Mouse (Mus musculus): ENCODE measurements around the gene Gm49384. TPM values are rescaled to one million over a fixed set of nuclear protein-coding genes. Genes with fewer than 3 reads are reported as not detected.

Gene Gm49384
- polyA plus RNA-seq, 1 experiment, result 0.47 TPM

DNA sequence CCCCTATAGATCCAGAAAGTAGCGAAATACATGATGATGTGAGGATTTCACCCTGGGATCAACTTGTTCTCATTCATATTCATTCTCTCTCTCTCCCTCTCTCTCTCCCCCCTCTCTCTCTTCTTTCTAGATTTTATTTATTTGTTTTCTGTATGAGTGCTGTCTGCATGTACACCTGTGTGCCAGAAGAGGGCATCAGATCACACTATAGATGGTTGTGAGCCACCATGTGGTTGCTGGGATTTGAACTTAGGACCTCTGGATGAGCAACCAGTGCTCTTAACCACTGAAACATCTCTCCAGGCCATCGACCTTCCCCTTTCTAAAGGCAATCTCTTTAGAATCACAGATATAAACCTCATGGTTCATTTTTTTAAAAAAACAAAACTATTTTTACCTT, 4.5 kb upstream of the Gm49384 start:
- no peak for TF ChIP-seq CTCF (IDR thresholded peaks at IDR 0.05; ENCODE audit: extremely low read depth, insufficient read depth, insufficient read length, insufficient replicate concordance)
- no peak for TF ChIP-seq POLR2A (IDR thresholded peaks at IDR 0.05; ENCODE audit: low read depth, low read length)
- no peaks in the 10 kb centered on the region; the same call in 1 of the 2 replicates for H3K36me3 ChIP-seq (ENCODE audit: control insufficient read depth, insufficient read depth, low read length)
- H3K27ac ChIP-seq (ENCODE audit: insufficient read depth, low read length), result no peak overlapping the region
- 90% methylated on average over 2 of the region's 2 CpGs for WGBS
- no peaks in the 10 kb centered on the region for H3K4me1 ChIP-seq (ENCODE audit: control insufficient read depth, insufficient read depth, insufficient read length)
- H3K27me3 ChIP-seq (ENCODE audit: control insufficient read depth, insufficient read depth, low read length), result no peaks in the 10 kb centered on the region
- no peak overlapping the region for H3K4me3 ChIP-seq (ENCODE audit: extremely low read depth, insufficient read depth, insufficient read length)
- DNase-seq (ENCODE audit: low read depth in 1 of 2, low spot score in 2 of 2), result no peak

DNA sequence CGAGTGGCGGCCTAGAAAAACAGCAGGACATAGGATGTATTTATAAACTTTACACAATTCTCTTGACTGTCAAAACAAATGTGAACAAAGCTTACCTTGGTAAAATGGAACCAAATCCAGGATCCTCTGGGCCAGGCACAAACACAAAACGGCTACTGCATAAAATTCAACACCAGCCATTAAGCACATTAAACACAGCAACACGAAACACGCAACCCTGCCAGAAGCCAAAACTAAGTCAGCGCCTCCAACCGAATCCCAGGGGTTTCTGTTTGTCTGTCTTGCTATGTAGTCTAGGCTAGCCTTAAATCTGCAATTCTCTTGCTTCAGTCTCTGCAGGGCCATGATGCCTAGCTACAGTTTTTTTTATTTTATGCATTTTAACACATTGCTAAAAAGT, 3.9 kb upstream of the Gm49384 start:
- WGBS, result 96% methylated on average over 7 of the region's 7 CpGs
- Histone ChIP-seq H3K36me3 (ENCODE audit: control insufficient read depth, insufficient read depth, low read length) (peaks cover 2% of the 10 kb centered on the region; the same call in 1 of the 2 replicates), H3K27ac (ENCODE audit: insufficient read depth, low read length) (no peak overlapping the region)

DNA sequence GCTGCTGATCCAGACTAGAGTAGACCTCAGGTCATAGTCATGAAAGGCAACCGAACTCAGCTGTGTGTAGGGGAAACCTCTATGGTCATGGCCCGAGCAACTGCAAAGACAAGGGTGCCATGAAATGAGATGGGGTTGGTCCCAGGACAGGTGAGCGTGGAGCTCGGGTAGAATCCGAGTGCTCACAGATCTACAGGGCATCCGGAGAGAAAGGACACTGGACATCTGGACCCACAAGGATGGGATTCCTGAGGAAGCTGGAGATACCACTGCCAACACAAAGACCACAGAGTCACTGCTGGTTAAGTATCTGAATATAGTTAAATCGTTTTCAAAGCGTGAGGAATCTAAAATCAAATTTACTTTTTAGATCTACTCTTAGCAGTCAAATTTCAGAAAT, 3.3 kb upstream of the Gm49384 start:
- Histone ChIP-seq H3K27ac (ENCODE audit: insufficient read depth, low read length) (no peak overlapping the region), H3K4me3 (ENCODE audit: extremely low read depth, insufficient read depth, insufficient read length) (no peak overlapping the region), H3K4me1 (ENCODE audit: control insufficient read depth, insufficient read depth, insufficient read length) (no peaks in the 10 kb centered on the region), H3K27me3 (ENCODE audit: control insufficient read depth, insufficient read depth, low read length) (no peaks in the 10 kb centered on the region), H3K36me3 (ENCODE audit: control insufficient read depth, insufficient read depth, low read length) (peaks cover 3% of the 10 kb centered on the region)
- no peak for DNase-seq (ENCODE audit: low read depth in 1 of 2, low spot score in 2 of 2)
- TF ChIP-seq POLR2A (IDR thresholded peaks at IDR 0.05; ENCODE audit: low read depth, low read length) (no peak), CTCF (IDR thresholded peaks at IDR 0.05; ENCODE audit: extremely low read depth, insufficient read depth, insufficient read length, insufficient replicate concordance) (no peak)
- 94% methylated on average over 8 of the region's 8 CpGs for whole genome bisulfite sequencing

More for the DNA sequence above, 3.9 kb upstream of the Gm49384 start:
- Histone ChIP-seq H3K4me1 (ENCODE audit: control insufficient read depth, insufficient read depth, insufficient read length) (no peaks in the 10 kb centered on the region), H3K27me3 (ENCODE audit: control insufficient read depth, insufficient read depth, low read length) (no peaks in the 10 kb centered on the region), H3K4me3 (ENCODE audit: extremely low read depth, insufficient read depth, insufficient read length) (no peak overlapping the region)
- TF ChIP-seq POLR2A (IDR thresholded peaks at IDR 0.05; ENCODE audit: low read depth, low read length) (no peak), CTCF (IDR thresholded peaks at IDR 0.05; ENCODE audit: extremely low read depth, insufficient read depth, insufficient read length, insufficient replicate concordance) (no peak)
- no peak for DNase-seq (ENCODE audit: low read depth in 1 of 2, low spot score in 2 of 2)

DNA sequence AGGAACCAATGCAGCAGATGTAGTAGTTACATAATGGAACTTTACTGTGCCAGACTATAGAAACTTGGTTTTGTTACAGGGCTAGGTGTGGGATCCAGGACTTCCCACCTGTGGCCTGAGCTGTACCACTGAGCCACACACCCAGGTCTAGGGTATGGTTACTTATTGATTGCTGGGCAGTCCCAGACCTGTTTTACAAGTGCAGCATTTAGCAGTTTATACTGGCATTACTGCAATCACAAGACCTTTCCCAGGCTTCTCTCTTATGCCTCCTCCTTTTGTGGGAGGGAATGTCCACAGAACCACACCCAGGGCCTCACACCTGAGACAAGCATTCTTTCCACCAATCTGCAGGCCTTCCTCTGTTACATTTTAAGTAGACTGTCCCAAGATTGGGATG, 5.1 kb downstream of the Gm49384 start:
- H3K27ac ChIP-seq (ENCODE audit: insufficient read depth, low read length), result no peak overlapping the region
- H3K36me3 ChIP-seq (ENCODE audit: control insufficient read depth, insufficient read depth, low read length), result peaks cover 9% of the 10 kb centered on the region
- DNase-seq (ENCODE audit: low read depth in 1 of 2, low spot score in 2 of 2), result no peak
- peaks cover 2% of the 10 kb centered on the region; the same call in 1 of the 2 replicates for H3K4me1 ChIP-seq (ENCODE audit: control insufficient read depth, insufficient read depth, insufficient read length)
- no peaks in the 10 kb centered on the region for H3K27me3 ChIP-seq (ENCODE audit: control insufficient read depth, insufficient read depth, low read length)
- no peak overlapping the region for H3K4me3 ChIP-seq (ENCODE audit: extremely low read depth, insufficient read depth, insufficient read length)
- TF ChIP-seq CTCF (IDR thresholded peaks at IDR 0.05; ENCODE audit: extremely low read depth, insufficient read depth, insufficient read length, insufficient replicate concordance) (no peak), POLR2A (IDR thresholded peaks at IDR 0.05; ENCODE audit: low read depth, low read length) (no peak)

DNA sequence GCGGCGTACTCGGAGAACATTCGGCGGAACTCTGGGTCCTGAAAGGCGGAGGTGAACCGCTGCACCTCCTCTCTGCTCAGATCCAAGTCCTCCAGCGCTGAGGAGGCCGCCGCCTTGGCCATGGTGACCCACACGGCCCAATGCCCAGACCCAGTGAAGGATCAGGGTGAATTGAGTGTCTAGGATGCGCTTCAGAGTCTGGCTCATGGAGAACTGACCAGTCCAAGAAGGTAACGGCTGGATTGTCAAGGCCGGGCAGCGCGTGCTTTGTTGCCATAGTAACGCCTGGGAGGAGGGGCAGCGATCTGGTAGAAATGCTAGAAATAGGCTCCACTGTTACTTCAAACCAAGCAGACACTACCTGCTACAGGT, 5.9 kb downstream of the Gm49384 start, which contains the start of gene Dnaaf2:
Dnaaf2 (minus strand) TSS at position 266 of the 372 bp plus-strand sequence.
- peaks cover 2% of the 10 kb centered on the region; the same call in 1 of the 2 replicates for H3K4me1 ChIP-seq (ENCODE audit: control insufficient read depth, insufficient read depth, insufficient read length)
- DNase-seq (ENCODE audit: low read depth in 1 of 2, low spot score in 2 of 2), result peak in 1 of 2 experiments; percentile 42
- WGBS, result 2% methylated on average over 18 of the region's 18 CpGs
- peak within 1 kb of the TSS; percentile 86 for H3K27ac ChIP-seq (ENCODE audit: insufficient read depth, low read length)
- TF ChIP-seq CTCF (IDR thresholded peaks at IDR 0.05; ENCODE audit: extremely low read depth, insufficient read depth, insufficient read length, insufficient replicate concordance) (no peak), POLR2A (IDR thresholded peaks at IDR 0.05; ENCODE audit: low read depth, low read length) (no peak)
- H3K36me3 ChIP-seq (ENCODE audit: control insufficient read depth, insufficient read depth, low read length), result peaks cover 7% of the 10 kb centered on the region
- no peaks in the 10 kb centered on the region for H3K27me3 ChIP-seq (ENCODE audit: control insufficient read depth, insufficient read depth, low read length)
- peak within 1 kb of the TSS; percentile 86 for H3K4me3 ChIP-seq (ENCODE audit: extremely low read depth, insufficient read depth, insufficient read length)

DNA sequence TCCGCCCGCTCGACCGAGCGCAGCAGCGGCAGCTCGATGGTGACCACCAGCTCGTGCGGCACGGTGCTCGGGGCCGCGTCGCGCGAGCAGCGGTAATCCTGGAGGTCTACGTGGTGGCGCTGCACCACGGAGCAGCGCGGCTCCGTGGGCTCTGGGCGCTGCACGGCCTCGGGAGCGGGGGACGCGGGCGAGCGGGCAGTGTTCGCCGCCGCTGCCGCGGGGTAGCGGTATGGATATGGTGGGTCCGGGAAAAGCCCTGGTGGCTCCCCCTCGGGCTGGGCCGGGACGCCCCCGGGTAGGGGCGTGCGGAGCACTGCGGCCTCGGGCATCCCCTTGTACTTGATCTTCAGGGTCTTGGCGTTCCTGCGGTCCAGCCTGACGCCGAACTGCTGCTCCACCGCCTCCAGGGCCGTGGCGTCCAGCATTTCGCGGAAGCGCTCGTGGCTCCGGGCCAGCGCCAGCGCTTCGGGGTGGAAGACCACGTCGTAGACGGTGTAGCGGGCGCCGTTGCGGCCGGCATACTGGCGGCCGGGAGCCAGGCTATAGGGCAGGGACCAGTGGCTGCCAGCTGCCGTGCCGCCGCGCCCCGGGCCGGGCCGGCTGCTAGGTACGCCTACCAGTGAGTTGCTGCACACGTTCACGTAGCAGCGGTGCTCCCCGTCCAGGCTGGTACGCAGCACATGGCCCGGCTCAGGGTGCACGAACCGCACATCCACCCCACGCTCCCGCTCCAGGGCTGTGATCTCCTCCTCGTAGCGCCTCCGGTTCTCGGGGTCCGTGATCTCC, 6.5 kb downstream of the Gm49384 start:
- H3K27me3 ChIP-seq (ENCODE audit: control insufficient read depth, insufficient read depth, low read length), result no peaks in the 10 kb centered on the region
- TF ChIP-seq CTCF (IDR thresholded peaks at IDR 0.05; ENCODE audit: extremely low read depth, insufficient read depth, insufficient read length, insufficient replicate concordance), result no peak
- no peak for TF ChIP-seq POLR2A (IDR thresholded peaks at IDR 0.05; ENCODE audit: low read depth, low read length)
- H3K4me1 ChIP-seq (ENCODE audit: control insufficient read depth, insufficient read depth, insufficient read length), result peaks cover 2% of the 10 kb centered on the region; the same call in 1 of the 2 replicates
- peak; percentile 26 to 33 for DNase-seq (ENCODE audit: low read depth in 1 of 2, low spot score in 2 of 2)
- peaks cover 7% of the 10 kb centered on the region for H3K36me3 ChIP-seq (ENCODE audit: control insufficient read depth, insufficient read depth, low read length)
- peak overlapping the region; percentile 86 for H3K27ac ChIP-seq (ENCODE audit: insufficient read depth, low read length)
- WGBS, result under 1% methylated on average over 94 of the region's 94 CpGs
- H3K4me3 ChIP-seq (ENCODE audit: extremely low read depth, insufficient read depth, insufficient read length), result peak overlapping the region; percentile 86

Data from spleen, adult 2 months (tissue).